Mouse (Mus musculus): ENCODE measurements at regions not wholly inside any gene's neighbourhood (a gene's known extent, or its start where the extent isn't known, plus 50 kb on each side); places are given as distances from the start of the nearest gene placed in this dataset.

DNA sequence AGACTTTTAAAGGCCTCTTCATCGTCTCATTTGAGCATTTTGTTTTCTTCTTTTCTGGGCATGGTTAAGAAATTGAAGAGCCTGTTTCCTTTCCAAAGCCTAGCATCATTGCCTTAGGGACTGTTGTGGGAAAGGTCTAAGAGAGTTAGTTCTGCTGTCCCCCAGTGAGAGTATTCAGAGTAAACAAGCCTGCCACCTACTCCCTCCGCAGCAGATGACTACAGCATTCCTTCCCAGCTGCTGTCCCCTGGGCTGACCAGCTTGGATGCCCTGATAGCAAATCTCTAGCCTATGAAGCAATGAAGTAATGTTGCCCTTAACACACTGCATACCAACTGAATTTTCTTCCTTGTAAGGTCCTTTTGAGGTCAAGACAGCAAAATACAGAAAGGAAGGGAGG lies 164.9 kb downstream of the Moxd1 start:
- WGBS: 41% methylated on average over 2 of the region's 2 CpGs
- Histone ChIP-seq H3K4me3 (ENCODE audit: low read depth, low read length) (no peak overlapping the region), H3K9me3 (ENCODE audit: control insufficient read depth, low read length) (no peaks in the 10 kb centered on the region), H3K27ac (ENCODE audit: low read depth) (no peak overlapping the region), H3K4me2 (ENCODE audit: low read length) (no peak overlapping the region), H3K27me3 (replicated peaks; ENCODE audit: control insufficient read depth, insufficient read depth, low read length) (no peaks in the 10 kb centered on the region), H3K36me3 (ENCODE audit: control insufficient read depth, insufficient read depth, low read length) (no peaks in the 10 kb centered on the region), H3K4me1 (replicated peaks; ENCODE audit: control insufficient read depth, insufficient read depth, low read length) (peaks cover 8% of the 10 kb centered on the region; the same call in 1 of the 2 replicates), H3K9ac (ENCODE audit: low read length) (no peak overlapping the region)
- DNase-seq (ENCODE audit: low spot score): no peak
- ATAC-seq (replicated peaks; ENCODE audit: low FRiP score, low TSS enrichment, low read depth): no peak

DNA sequence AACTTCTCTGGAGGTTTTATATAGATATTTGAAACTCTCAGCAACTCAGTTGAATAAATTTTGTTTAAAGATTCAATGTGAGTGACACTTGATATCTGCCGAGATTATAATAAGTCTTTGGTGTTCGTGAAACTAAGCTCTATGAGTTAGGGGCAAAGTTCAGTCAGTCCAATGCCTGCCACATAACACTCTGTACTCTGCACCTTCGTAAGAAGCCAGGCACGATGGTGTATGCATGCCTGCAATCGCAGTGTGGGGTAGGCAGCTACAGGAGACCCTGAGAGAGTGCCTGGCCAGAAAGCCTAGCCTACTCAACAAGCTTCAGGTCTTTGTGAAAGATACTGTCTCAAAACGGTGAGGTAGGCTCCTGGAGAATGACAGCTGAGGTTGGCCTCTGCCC lies 167.7 kb downstream of the Moxd1 start:
- H3K27me3 ChIP-seq (replicated peaks; ENCODE audit: control insufficient read depth, insufficient read depth, low read length): no peaks in the 10 kb centered on the region
- DNase-seq (ENCODE audit: low spot score) (no peak), ATAC-seq (replicated peaks; ENCODE audit: low FRiP score, low TSS enrichment, low read depth) (no peak)
- no peak overlapping the region for H3K4me3 ChIP-seq (ENCODE audit: low read depth, low read length)
- H3K4me2 ChIP-seq (ENCODE audit: low read length): no peak overlapping the region
- H3K4me1 ChIP-seq (replicated peaks; ENCODE audit: control insufficient read depth, insufficient read depth, low read length): peaks cover 8% of the 10 kb centered on the region; the same call in 1 of the 2 replicates
- H3K27ac ChIP-seq (ENCODE audit: low read depth): no peak overlapping the region
- H3K36me3 ChIP-seq (ENCODE audit: control insufficient read depth, insufficient read depth, low read length): no peaks in the 10 kb centered on the region
- WGBS: 62% methylated on average over 6 of the region's 6 CpGs
- no peaks in the 10 kb centered on the region for H3K9me3 ChIP-seq (ENCODE audit: control insufficient read depth, low read length)
- H3K9ac ChIP-seq (ENCODE audit: low read length): no peak overlapping the region

DNA sequence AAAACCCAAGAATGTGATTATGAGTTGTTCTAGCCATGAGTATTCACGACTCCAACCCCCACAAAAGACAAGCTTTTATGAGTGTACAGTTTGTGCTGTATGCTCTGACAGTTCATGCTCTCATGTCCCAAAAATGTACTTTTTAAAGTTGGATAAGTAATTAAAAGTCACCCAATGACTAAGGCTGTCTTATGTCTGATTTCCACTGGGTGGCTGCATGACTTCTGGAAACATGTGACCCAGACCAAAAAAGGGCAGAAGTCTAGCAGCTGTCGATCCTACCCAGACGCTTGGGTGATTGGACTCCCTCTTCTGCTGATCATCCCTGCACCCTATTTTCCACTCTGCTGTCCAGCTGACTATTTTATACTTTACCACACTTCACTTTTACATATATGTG lies 168.7 kb downstream of the Moxd1 start:
- Histone ChIP-seq H3K4me1 (replicated peaks; ENCODE audit: control insufficient read depth, insufficient read depth, low read length) (peaks cover 8% of the 10 kb centered on the region; the same call in 1 of the 2 replicates), H3K4me3 (ENCODE audit: low read depth, low read length) (no peak overlapping the region), H3K9ac (ENCODE audit: low read length) (no peak overlapping the region), H3K27ac (ENCODE audit: low read depth) (no peak overlapping the region), H3K9me3 (ENCODE audit: control insufficient read depth, low read length) (no peaks in the 10 kb centered on the region), H3K27me3 (replicated peaks; ENCODE audit: control insufficient read depth, insufficient read depth, low read length) (no peaks in the 10 kb centered on the region), H3K4me2 (ENCODE audit: low read length) (no peak overlapping the region), H3K36me3 (ENCODE audit: control insufficient read depth, insufficient read depth, low read length) (no peaks in the 10 kb centered on the region)
- DNase-seq (ENCODE audit: low spot score) (no peak), ATAC-seq (replicated peaks; ENCODE audit: low FRiP score, low TSS enrichment, low read depth) (no peak)
- WGBS: 66% methylated on average over 3 of the region's 3 CpGs

DNA sequence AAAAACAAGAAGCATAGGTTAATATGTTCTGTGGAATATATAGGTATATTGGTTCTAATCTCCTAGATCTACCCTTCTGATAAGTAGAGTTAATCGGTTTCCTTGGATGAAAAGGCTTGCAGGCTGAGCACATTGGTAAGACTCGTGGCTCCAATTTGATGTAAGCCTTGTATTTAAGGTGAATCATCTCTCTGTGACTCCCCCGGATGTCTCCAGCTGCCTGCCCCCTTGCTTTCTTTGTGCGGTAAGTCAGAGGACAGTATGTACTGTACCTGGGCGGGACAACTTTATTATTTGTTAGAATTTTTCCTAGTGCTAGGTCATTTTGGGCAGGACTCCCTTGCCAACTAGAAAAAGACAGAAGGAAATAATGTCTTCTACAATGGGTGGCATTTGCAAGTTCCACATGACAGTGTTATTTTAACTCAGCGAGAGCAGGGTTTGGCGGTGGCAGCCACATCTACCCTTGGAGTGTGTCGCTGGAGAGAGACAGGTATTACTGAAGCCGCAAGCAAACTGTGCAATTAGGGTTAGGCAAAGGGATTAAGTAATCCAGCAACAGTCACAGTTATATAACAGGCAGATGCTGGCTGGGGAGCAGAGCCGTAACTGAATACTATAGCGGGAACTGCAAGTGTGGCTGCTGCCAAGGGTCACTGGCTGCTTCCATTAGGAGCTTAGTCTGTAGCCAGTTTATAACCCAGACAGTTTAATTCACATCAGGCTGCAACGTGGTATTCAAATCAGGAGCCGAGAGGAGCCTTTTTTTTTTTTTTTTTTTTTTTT lies 172.9 kb downstream of the Moxd1 start:
- DNase-seq (ENCODE audit: low spot score) (no peak), ATAC-seq (replicated peaks; ENCODE audit: low FRiP score, low TSS enrichment, low read depth) (no peak)
- H3K27me3 ChIP-seq (replicated peaks; ENCODE audit: control insufficient read depth, insufficient read depth, low read length): no peaks in the 10 kb centered on the region
- 75% methylated on average over 13 of the region's 13 CpGs for WGBS
- no peak overlapping the region for H3K4me3 ChIP-seq (ENCODE audit: low read depth, low read length)
- H3K4me2 ChIP-seq (ENCODE audit: low read length): no peak overlapping the region
- no peak overlapping the region for H3K9ac ChIP-seq (ENCODE audit: low read length)
- H3K36me3 ChIP-seq (ENCODE audit: control insufficient read depth, insufficient read depth, low read length): no peaks in the 10 kb centered on the region
- H3K27ac ChIP-seq (ENCODE audit: low read depth): no peak overlapping the region
- H3K9me3 ChIP-seq (ENCODE audit: control insufficient read depth, low read length): no peaks in the 10 kb centered on the region
- H3K4me1 ChIP-seq (replicated peaks; ENCODE audit: control insufficient read depth, insufficient read depth, low read length): no peaks in the 10 kb centered on the region; the same call in 1 of the 2 replicates

DNA sequence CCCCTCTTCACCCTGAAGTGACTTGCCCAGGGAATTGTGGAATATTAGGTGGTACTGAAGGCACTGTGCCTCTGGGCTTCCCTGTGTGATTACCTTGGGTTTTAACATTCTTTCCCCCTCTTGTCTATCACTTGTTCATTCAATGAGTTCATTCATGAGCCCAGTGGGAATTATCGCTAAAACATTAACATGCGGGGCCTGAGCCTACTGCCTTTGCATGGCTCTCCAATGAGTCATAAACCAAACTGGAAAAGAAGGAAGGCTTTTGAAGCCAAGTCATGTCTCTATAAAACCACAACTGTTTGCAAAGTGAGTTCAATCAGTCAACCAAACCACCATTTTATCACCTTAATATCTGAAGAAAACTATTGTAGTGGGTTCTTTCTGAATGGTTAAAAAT lies 173.8 kb downstream of the Moxd1 start:
- H3K27me3 ChIP-seq (replicated peaks; ENCODE audit: control insufficient read depth, insufficient read depth, low read length): no peaks in the 10 kb centered on the region
- no peak overlapping the region for H3K27ac ChIP-seq (ENCODE audit: low read depth)
- H3K4me1 ChIP-seq (replicated peaks; ENCODE audit: control insufficient read depth, insufficient read depth, low read length): no peaks in the 10 kb centered on the region
- no peak overlapping the region for H3K4me3 ChIP-seq (ENCODE audit: low read depth, low read length)
- no peak overlapping the region for H3K4me2 ChIP-seq (ENCODE audit: low read length)
- DNase-seq (ENCODE audit: low spot score) (no peak), ATAC-seq (replicated peaks; ENCODE audit: low FRiP score, low TSS enrichment, low read depth) (no peak)
- 95% methylated on average over 2 of the region's 2 CpGs for WGBS
- H3K9ac ChIP-seq (ENCODE audit: low read length): no peak overlapping the region
- no peaks in the 10 kb centered on the region for H3K9me3 ChIP-seq (ENCODE audit: control insufficient read depth, low read length)
- no peaks in the 10 kb centered on the region for H3K36me3 ChIP-seq (ENCODE audit: control insufficient read depth, insufficient read depth, low read length)

DNA sequence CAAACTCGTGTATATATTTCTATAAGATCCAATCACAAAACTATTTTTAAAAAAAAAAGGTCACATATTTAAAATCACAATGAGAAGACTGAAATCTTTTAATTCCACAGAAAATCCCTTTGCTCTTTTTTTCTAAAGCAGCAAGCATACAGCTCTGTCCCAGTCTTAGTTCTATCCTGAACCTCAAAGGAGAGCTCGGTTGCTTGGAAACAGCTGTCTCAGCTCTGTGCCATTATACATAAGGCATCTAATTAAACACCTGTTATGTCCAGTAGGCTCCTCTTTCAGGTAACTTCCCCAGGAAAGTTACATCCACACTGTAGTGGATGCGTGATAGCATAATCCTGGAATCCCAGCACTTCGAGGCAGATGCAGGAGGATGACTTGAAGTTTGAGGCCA lies 181.5 kb downstream of the Moxd1 start:
- no peaks in the 10 kb centered on the region for H3K9me3 ChIP-seq (ENCODE audit: control insufficient read depth, low read length)
- WGBS: 77% methylated on average over 4 of the region's 4 CpGs
- H3K9ac ChIP-seq (ENCODE audit: low read length): no peak overlapping the region
- H3K27ac ChIP-seq (ENCODE audit: low read depth): no peak overlapping the region
- H3K4me2 ChIP-seq (ENCODE audit: low read length): no peak overlapping the region
- DNase-seq (ENCODE audit: low spot score) (no peak), ATAC-seq (replicated peaks; ENCODE audit: low FRiP score, low TSS enrichment, low read depth) (no peak)
- no peak overlapping the region for H3K4me3 ChIP-seq (ENCODE audit: low read depth, low read length)
- H3K4me1 ChIP-seq (replicated peaks; ENCODE audit: control insufficient read depth, insufficient read depth, low read length): no peaks in the 10 kb centered on the region
- no peaks in the 10 kb centered on the region for H3K27me3 ChIP-seq (replicated peaks; ENCODE audit: control insufficient read depth, insufficient read depth, low read length)
- no peaks in the 10 kb centered on the region for H3K36me3 ChIP-seq (ENCODE audit: control insufficient read depth, insufficient read depth, low read length)

DNA sequence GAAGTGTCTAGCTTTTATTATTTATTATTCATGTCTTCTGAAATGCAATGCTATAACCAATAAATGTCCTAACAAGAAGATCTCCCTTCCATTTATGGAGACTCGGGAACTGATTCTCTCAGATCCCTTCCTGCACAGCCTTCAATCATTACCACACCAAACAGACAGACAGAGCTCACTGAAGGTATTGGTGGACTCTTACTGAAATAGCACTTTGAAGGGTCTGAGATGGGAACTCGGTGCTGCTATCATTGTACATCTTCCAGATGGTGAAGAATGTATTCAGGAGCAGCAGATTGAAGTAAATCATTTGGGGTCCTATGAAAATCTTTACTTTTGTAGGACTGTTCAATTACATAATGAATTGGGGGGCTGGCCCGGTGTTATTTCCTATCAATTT lies 183.6 kb downstream of the Moxd1 start:
- no peak for DNase-seq (ENCODE audit: low spot score)
- no peak overlapping the region for H3K4me2 ChIP-seq (ENCODE audit: low read length)
- 78% methylated on average over 3 of the region's 3 CpGs for WGBS

DNA sequence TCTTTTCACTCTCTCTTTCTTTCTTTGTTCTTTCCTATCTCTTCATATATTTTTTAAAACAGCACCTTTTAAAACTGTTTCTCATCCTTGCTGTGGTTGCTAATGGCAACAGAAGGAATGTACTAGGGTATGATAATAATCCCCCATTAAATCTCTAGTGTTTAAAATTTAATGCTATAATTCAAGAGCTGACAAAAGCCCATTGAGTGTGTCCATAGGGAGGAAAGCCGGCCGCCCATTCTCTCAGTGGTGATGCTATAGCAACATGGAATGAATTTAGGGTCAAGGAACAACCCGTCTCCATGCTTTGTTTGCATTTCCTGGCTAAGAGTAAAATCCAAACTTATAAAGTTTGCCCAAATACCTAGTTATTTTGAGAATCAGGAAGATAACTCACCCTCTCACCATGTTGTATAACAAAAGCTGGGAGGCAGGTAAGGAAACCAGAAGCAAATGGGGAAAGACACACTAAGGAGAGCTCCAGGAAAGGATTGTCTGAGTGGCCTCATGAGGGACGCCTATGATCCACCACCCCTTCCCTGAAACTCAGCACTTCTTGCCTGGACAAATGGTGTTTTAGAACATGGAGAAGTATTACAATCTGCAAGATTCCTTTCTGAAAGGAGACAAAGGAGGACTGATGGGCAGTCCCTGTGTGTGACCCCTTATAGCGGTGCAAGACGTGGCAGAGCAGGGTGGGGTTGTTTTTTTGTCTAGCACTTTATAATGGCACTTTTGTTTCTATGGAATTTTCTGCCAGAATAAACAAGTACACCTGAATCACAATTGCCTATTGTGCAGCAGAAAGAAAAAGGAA lies 184.3 kb downstream of the Moxd1 start:
- Histone ChIP-seq H3K9me3 (ENCODE audit: control insufficient read depth, low read length) (no peaks in the 10 kb centered on the region), H3K27me3 (replicated peaks; ENCODE audit: control insufficient read depth, insufficient read depth, low read length) (no peaks in the 10 kb centered on the region), H3K4me2 (ENCODE audit: low read length) (no peak overlapping the region), H3K4me3 (ENCODE audit: low read depth, low read length) (no peak overlapping the region), H3K9ac (ENCODE audit: low read length) (no peak overlapping the region), H3K36me3 (ENCODE audit: control insufficient read depth, insufficient read depth, low read length) (no peaks in the 10 kb centered on the region), H3K4me1 (replicated peaks; ENCODE audit: control insufficient read depth, insufficient read depth, low read length) (no peaks in the 10 kb centered on the region), H3K27ac (ENCODE audit: low read depth) (no peak overlapping the region)
- 70% methylated on average over 6 of the region's 6 CpGs for WGBS
- ATAC-seq (replicated peaks; ENCODE audit: low FRiP score, low TSS enrichment, low read depth): no peak
- DNase-seq (ENCODE audit: low spot score): no peak

More for the DNA sequence above, 183.6 kb downstream of the Moxd1 start:
- Histone ChIP-seq H3K36me3 (ENCODE audit: control insufficient read depth, insufficient read depth, low read length) (no peaks in the 10 kb centered on the region), H3K9ac (ENCODE audit: low read length) (no peak overlapping the region), H3K27ac (ENCODE audit: low read depth) (no peak overlapping the region), H3K9me3 (ENCODE audit: control insufficient read depth, low read length) (no peaks in the 10 kb centered on the region), H3K27me3 (replicated peaks; ENCODE audit: control insufficient read depth, insufficient read depth, low read length) (no peaks in the 10 kb centered on the region), H3K4me1 (replicated peaks; ENCODE audit: control insufficient read depth, insufficient read depth, low read length) (no peaks in the 10 kb centered on the region), H3K4me3 (ENCODE audit: low read depth, low read length) (no peak overlapping the region)
- ATAC-seq (replicated peaks; ENCODE audit: low FRiP score, low TSS enrichment, low read depth): no peak
